Mouse (Mus musculus): ENCODE data around the gene Thsd4. TPM values are rescaled to one million over a fixed set of nuclear protein-coding genes. Genes with fewer than 3 reads are reported as not detected.

Gene Thsd4
- total RNA-seq, 1 experiment, result 1.6 TPM

DNA sequence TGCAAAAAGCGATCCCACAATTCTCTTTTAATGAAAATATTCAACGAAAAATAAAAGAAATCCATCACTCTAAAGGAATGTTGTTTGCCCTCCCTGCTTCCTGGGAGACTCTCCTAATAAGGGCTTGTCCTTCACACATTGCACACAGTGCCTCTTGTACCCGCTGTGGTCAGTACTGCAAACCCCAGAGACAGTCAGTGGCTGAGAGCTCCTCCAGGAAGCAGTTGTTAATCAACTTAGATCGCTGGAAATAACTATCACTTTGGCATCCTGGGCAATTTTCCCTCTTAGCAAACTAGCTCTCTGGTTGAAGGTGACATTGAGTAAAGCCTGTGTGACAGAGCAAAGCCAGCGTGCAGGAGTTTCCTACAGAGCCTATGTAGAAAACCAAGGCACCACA, 5.2 kb upstream of the Thsd4 start:
- TF ChIP-seq HCFC1 (IDR thresholded peaks at IDR 0.05; ENCODE audit: borderline replicate concordance, insufficient read depth, low read length), result no peak
- TF ChIP-seq MAFK (IDR thresholded peaks at IDR 0.05; ENCODE audit: insufficient read depth, low read depth, low read length), result no peak
- TF ChIP-seq ZC3H11A (IDR thresholded peaks at IDR 0.05; ENCODE audit: borderline replicate concordance, low read depth, low read length), result no peak
- TF ChIP-seq ZNF384 (IDR thresholded peaks at IDR 0.05; ENCODE audit: low read depth, low read length), result no peak
- no peak for TF ChIP-seq CHD2 (IDR thresholded peaks at IDR 0.05; ENCODE audit: low read depth, low read length)

GRCm38 (mm10) chr9:60526195-60526594, 4.3 kb upstream of the Thsd4 start:
- in situ Hi-C loops (cut with MboI; ENCODE audit: low sequenced_read_pairs in 2 of 2, unreplicated experiment in 2 of 2), result no loop called here
- Histone ChIP-seq H3K9me3 (ENCODE audit: control insufficient read depth, insufficient read depth, low read depth, low read length) (no peaks in the 10 kb centered on the region), H3K36me3 (ENCODE audit: control insufficient read depth, insufficient read depth, low read length, poor library complexity, severe bottlenecking) (no peaks in the 10 kb centered on the region), H3K27ac (ENCODE audit: insufficient read depth, low read depth, low read length, poor library complexity, severe bottlenecking) (no peak overlapping the region), H3K4me3 (ENCODE audit: insufficient read depth in 1 of 2, low read depth in 1 of 2, low read length in 2 of 2, poor library complexity in 1 of 2, severe bottlenecking in 1 of 2) (no peak overlapping the region), H3K9ac (ENCODE audit: insufficient read depth, low read depth, low read length, poor library complexity, severe bottlenecking) (no peak overlapping the region), H3K4me1 (ENCODE audit: control insufficient read depth in 2 of 2, insufficient read depth in 2 of 2, low read length in 2 of 2, poor library complexity in 1 of 2) (no peaks in the 10 kb centered on the region)
- TF ChIP-seq MAFK (IDR thresholded peaks at IDR 0.05; ENCODE audit: insufficient read depth, low read depth, low read length) (no peak), HCFC1 (IDR thresholded peaks at IDR 0.05; ENCODE audit: borderline replicate concordance, insufficient read depth, low read length) (no peak), ZC3H11A (IDR thresholded peaks at IDR 0.05; ENCODE audit: borderline replicate concordance, low read depth, low read length) (no peak), CHD2 (IDR thresholded peaks at IDR 0.05; ENCODE audit: low read depth, low read length) (no peak), ZNF384 (IDR thresholded peaks at IDR 0.05; ENCODE audit: low read depth, low read length) (no peak)
- no peak for DNase-seq (ENCODE audit: low read depth, low spot score)

More for the DNA sequence above, 5.2 kb upstream of the Thsd4 start:
- Histone ChIP-seq H3K9ac (ENCODE audit: insufficient read depth, low read depth, low read length, poor library complexity, severe bottlenecking) (no peak overlapping the region), H3K36me3 (ENCODE audit: control insufficient read depth, insufficient read depth, low read length, poor library complexity, severe bottlenecking) (no peaks in the 10 kb centered on the region), H3K4me3 (ENCODE audit: insufficient read depth in 1 of 2, low read depth in 1 of 2, low read length in 2 of 2, poor library complexity in 1 of 2, severe bottlenecking in 1 of 2) (no peak overlapping the region), H3K9me3 (ENCODE audit: control insufficient read depth, insufficient read depth, low read depth, low read length) (no peaks in the 10 kb centered on the region), H3K27ac (ENCODE audit: insufficient read depth, low read depth, low read length, poor library complexity, severe bottlenecking) (no peak overlapping the region), H3K4me1 (ENCODE audit: control insufficient read depth in 2 of 2, insufficient read depth in 2 of 2, low read length in 2 of 2, poor library complexity in 1 of 2) (no peaks in the 10 kb centered on the region)
- no peak for DNase-seq (ENCODE audit: low read depth, low spot score)
- in situ Hi-C loops (cut with MboI; ENCODE audit: low sequenced_read_pairs in 2 of 2, unreplicated experiment in 2 of 2), result no loop called here

GRCm38 (mm10) chr9:60521143-60521542, 703 bp downstream of the Thsd4 start:
- H3K27ac ChIP-seq (ENCODE audit: insufficient read depth, low read depth, low read length, poor library complexity, severe bottlenecking), result no peak overlapping the region
- H3K9ac ChIP-seq (ENCODE audit: insufficient read depth, low read depth, low read length, poor library complexity, severe bottlenecking), result no peak overlapping the region
- peak overlapping the region in 1 of 2 experiments; percentile 52; a peak in 2 of 4 replicates for H3K4me3 ChIP-seq (ENCODE audit: insufficient read depth in 1 of 2, low read depth in 1 of 2, low read length in 2 of 2, poor library complexity in 1 of 2, severe bottlenecking in 1 of 2)
- no peaks in the 10 kb centered on the region for H3K9me3 ChIP-seq (ENCODE audit: control insufficient read depth, insufficient read depth, low read depth, low read length)
- TF ChIP-seq MAFK (IDR thresholded peaks at IDR 0.05; ENCODE audit: insufficient read depth, low read depth, low read length) (no peak), CHD2 (IDR thresholded peaks at IDR 0.05; ENCODE audit: low read depth, low read length) (no peak), ZC3H11A (IDR thresholded peaks at IDR 0.05; ENCODE audit: borderline replicate concordance, low read depth, low read length) (no peak), HCFC1 (IDR thresholded peaks at IDR 0.05; ENCODE audit: borderline replicate concordance, insufficient read depth, low read length) (no peak), ZNF384 (IDR thresholded peaks at IDR 0.05; ENCODE audit: low read depth, low read length) (no peak)
- DNase-seq (ENCODE audit: low read depth, low spot score), result no peak
- no peaks in the 10 kb centered on the region for H3K4me1 ChIP-seq (ENCODE audit: control insufficient read depth in 2 of 2, insufficient read depth in 2 of 2, low read length in 2 of 2, poor library complexity in 1 of 2)
- H3K36me3 ChIP-seq (ENCODE audit: control insufficient read depth, insufficient read depth, low read length, poor library complexity, severe bottlenecking), result no peaks in the 10 kb centered on the region
- in situ Hi-C loops (cut with MboI; ENCODE audit: low sequenced_read_pairs in 2 of 2, unreplicated experiment in 2 of 2), result no loop called here

GRCm38 (mm10) chr9:60519601-60520000, 2.2 kb downstream of the Thsd4 start:
- DNase-seq (ENCODE audit: low read depth, low spot score), result no peak
- Histone ChIP-seq H3K4me1 (ENCODE audit: control insufficient read depth in 2 of 2, insufficient read depth in 2 of 2, low read length in 2 of 2, poor library complexity in 1 of 2) (no peaks in the 10 kb centered on the region), H3K27ac (ENCODE audit: insufficient read depth, low read depth, low read length, poor library complexity, severe bottlenecking) (no peak overlapping the region), H3K9me3 (ENCODE audit: control insufficient read depth, insufficient read depth, low read depth, low read length) (no peaks in the 10 kb centered on the region), H3K4me3 (ENCODE audit: insufficient read depth in 1 of 2, low read depth in 1 of 2, low read length in 2 of 2, poor library complexity in 1 of 2, severe bottlenecking in 1 of 2) (no peak overlapping the region), H3K9ac (ENCODE audit: insufficient read depth, low read depth, low read length, poor library complexity, severe bottlenecking) (no peak overlapping the region), H3K36me3 (ENCODE audit: control insufficient read depth, insufficient read depth, low read length, poor library complexity, severe bottlenecking) (no peaks in the 10 kb centered on the region)
- in situ Hi-C loops (cut with MboI; ENCODE audit: low sequenced_read_pairs in 2 of 2, unreplicated experiment in 2 of 2), result no loop called here
- TF ChIP-seq ZNF384 (IDR thresholded peaks at IDR 0.05; ENCODE audit: low read depth, low read length) (no peak), HCFC1 (IDR thresholded peaks at IDR 0.05; ENCODE audit: borderline replicate concordance, insufficient read depth, low read length) (no peak), CHD2 (IDR thresholded peaks at IDR 0.05; ENCODE audit: low read depth, low read length) (no peak), MAFK (IDR thresholded peaks at IDR 0.05; ENCODE audit: insufficient read depth, low read depth, low read length) (no peak)

DNA sequence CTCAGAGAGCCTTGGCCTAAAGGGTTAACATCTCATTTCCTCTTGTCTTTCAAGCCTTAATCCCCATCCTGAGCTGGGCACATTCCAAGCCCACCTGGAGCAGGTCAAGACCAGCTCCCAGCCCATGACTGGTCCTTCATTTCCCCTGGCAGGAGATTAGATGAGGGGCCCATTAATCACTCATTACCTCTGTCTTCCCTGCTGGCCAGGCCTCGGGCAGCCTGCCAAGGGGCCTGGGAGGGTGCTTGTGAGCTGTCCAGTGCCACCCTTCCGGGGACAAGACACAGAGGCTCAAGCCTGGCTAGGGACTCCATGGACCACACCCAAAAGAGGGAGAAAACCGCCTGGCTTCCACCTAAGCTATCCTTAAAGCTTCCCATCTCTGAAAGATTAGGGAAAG, 3.6 kb downstream of the Thsd4 start:
- H3K36me3 ChIP-seq (ENCODE audit: control insufficient read depth, insufficient read depth, low read length, poor library complexity, severe bottlenecking), result no peaks in the 10 kb centered on the region
- H3K9me3 ChIP-seq (ENCODE audit: control insufficient read depth, insufficient read depth, low read depth, low read length), result no peaks in the 10 kb centered on the region
- no peaks in the 10 kb centered on the region for H3K4me1 ChIP-seq (ENCODE audit: control insufficient read depth in 2 of 2, insufficient read depth in 2 of 2, low read length in 2 of 2, poor library complexity in 1 of 2)
- in situ Hi-C loops (cut with MboI; ENCODE audit: low sequenced_read_pairs in 2 of 2, unreplicated experiment in 2 of 2), result no loop called here
- no peak overlapping the region for H3K27ac ChIP-seq (ENCODE audit: insufficient read depth, low read depth, low read length, poor library complexity, severe bottlenecking)
- TF ChIP-seq ZNF384 (IDR thresholded peaks at IDR 0.05; ENCODE audit: low read depth, low read length) (no peak), MAFK (IDR thresholded peaks at IDR 0.05; ENCODE audit: insufficient read depth, low read depth, low read length) (no peak)
- H3K9ac ChIP-seq (ENCODE audit: insufficient read depth, low read depth, low read length, poor library complexity, severe bottlenecking), result no peak overlapping the region
- H3K4me3 ChIP-seq (ENCODE audit: insufficient read depth in 1 of 2, low read depth in 1 of 2, low read length in 2 of 2, poor library complexity in 1 of 2, severe bottlenecking in 1 of 2), result no peak overlapping the region
- no peak for DNase-seq (ENCODE audit: low read depth, low spot score)
